Mouse (Mus musculus) activated CD4-positive, CD25-positive, alpha-beta regulatory T cell, adult 4 months (primary cell): ENCODE data around the gene Gabbr2. TPM values are rescaled to one million over a fixed set of nuclear protein-coding genes. Genes with fewer than 3 reads are reported as not detected.
"Not testable (repeated sequence)": the region's sequence is repeated elsewhere in the genome, so short reads cannot be mapped to it uniquely, and the experiment has no call there.

Source experiments
- ATAC-seq: one replicate; pipeline ENCODE4 v1.8.0; 2017
- polyA plus RNA-seq, 2 experiments: library from polyadenylated mRNA; unstranded; fragments of 100-300 nt; shearing (Covaris generic); gene quantifications; one replicate each; pipeline ENCODE4 v1.2.1; 2017

The Gabbr2 gene
- polyA plus RNA-seq, 2 experiments from 2014 or later, result 0.20 TPM; not detected in 1

GRCm38 (mm10) chr4:46641283-46641682, 350.4 kb downstream of the Gabbr2 start:
- no peak for ATAC-seq

- no peak for ATAC-seq
These were observed 351.8 kb downstream of the Gabbr2 start for GRCm38 (mm10) chr4:46639866-46640265.

GRCm38 (mm10) chr4:46637250-46637649, 354.4 kb downstream of the Gabbr2 start:
- ATAC-seq, result not testable (repeated sequence)

GRCm38 (mm10) chr4:46635702-46636430, 355.8 kb downstream of the Gabbr2 start:
- no peak for ATAC-seq

- no peak for ATAC-seq
These were observed 356.8 kb downstream of the Gabbr2 start for GRCm38 (mm10) chr4:46634881-46635280.

- ATAC-seq, result not testable (repeated sequence)
These were observed 358.1 kb downstream of the Gabbr2 start for GRCm38 (mm10) chr4:46633565-46633964.

- no peak for ATAC-seq
These were observed 359.2 kb downstream of the Gabbr2 start for GRCm38 (mm10) chr4:46632465-46632864.

- no peak for ATAC-seq
These were observed 361.3 kb downstream of the Gabbr2 start for GRCm38 (mm10) chr4:46630390-46630789.

GRCm38 (mm10) chr4:46628873-46629272, 362.8 kb downstream of the Gabbr2 start:
- no peak for ATAC-seq

GRCm38 (mm10) chr4:46628081-46628480, 363.6 kb downstream of the Gabbr2 start:
- ATAC-seq, result no peak

- no peak for ATAC-seq
These were observed 366.6 kb downstream of the Gabbr2 start for GRCm38 (mm10) chr4:46625101-46625500.

- ATAC-seq, result no peak
These were observed 368.7 kb downstream of the Gabbr2 start for GRCm38 (mm10) chr4:46623007-46623406.

- no peak for ATAC-seq
These were observed 370.7 kb downstream of the Gabbr2 start for GRCm38 (mm10) chr4:46620946-46621345.

- no peak for ATAC-seq
These were observed 371.3 kb downstream of the Gabbr2 start for GRCm38 (mm10) chr4:46620330-46620729.

GRCm38 (mm10) chr4:46618196-46618817, 373.4 kb downstream of the Gabbr2 start:
- ATAC-seq, result peak; percentile 65

GRCm38 (mm10) chr4:46617408-46617807, 374.3 kb downstream of the Gabbr2 start:
- peak; percentile 34 for ATAC-seq

- no peak for ATAC-seq
These were observed 377.0 kb downstream of the Gabbr2 start for GRCm38 (mm10) chr4:46614641-46615040.

- ATAC-seq, result no peak
These were observed 378.1 kb downstream of the Gabbr2 start for GRCm38 (mm10) chr4:46613618-46614017.

Other genes with a start within 250 kb of the Gabbr2 start
- gene Anks6, start 65.6 kb upstream of the Gabbr2 start, polyA plus RNA-seq, result not detected
- 1 to 10 TPM; 4.4 to 8.1 TPM for gene Galnt12, start 100.0 kb upstream of the Gabbr2 start, polyA plus RNA-seq
- 1 to 10 TPM; 2.6 to 5.3 TPM for gene Col15a1, start 216.3 kb upstream of the Gabbr2 start, polyA plus RNA-seq